Mouse (Mus musculus): ENCODE measurements around the gene Btbd7. TPM values are rescaled to one million over a fixed set of nuclear protein-coding genes. Genes with fewer than 3 reads are reported as not detected.

The Btbd7 gene
- polyA plus RNA-seq, 1 experiment = 6.9 TPM

DNA sequence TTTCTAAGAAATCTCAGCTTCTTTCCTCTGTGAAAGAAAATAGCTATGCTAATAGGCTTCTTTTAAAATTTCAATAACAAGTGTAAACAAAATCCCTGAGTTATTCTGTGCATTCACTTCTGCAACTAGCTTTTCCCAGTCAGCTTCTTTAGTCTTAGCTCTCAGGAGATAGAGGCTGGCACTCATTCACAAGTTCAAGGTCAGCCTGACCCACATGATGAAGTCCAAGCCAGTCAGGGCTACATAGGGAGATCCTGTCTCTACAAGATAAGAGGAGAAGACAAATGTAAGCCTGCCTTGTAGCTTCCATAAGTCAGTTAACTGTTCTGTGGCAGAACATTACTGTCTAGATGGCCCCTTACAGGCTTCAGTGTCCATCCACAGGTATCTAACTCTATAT, 114.6 kb downstream of the Btbd7 start:
- Histone ChIP-seq H3K4me3 (no peak overlapping the region), H3K27me3 (ENCODE audit: control insufficient read depth, insufficient read depth, insufficient read length) (no peaks in the 10 kb centered on the region), H3K79me2 (ENCODE audit: control insufficient read depth, insufficient read depth) (peaks cover 17% of the 10 kb centered on the region), H3K4me2 (ENCODE audit: low read depth) (no peak overlapping the region), H3ac (ENCODE audit: control insufficient read depth, insufficient read length) (no peak overlapping the region), H3K36me3 (ENCODE audit: control insufficient read depth, insufficient read depth) (peaks cover 12% of the 10 kb centered on the region)
- TF ChIP-seq MYOG (IDR thresholded peaks at IDR 0.05; ENCODE audit: control insufficient read depth in 1 of 3, insufficient read depth in 1 of 3, insufficient read length in 2 of 3, low read depth in 2 of 3) (no peak), POLR2AphosphoS2 (IDR thresholded peaks at IDR 0.05; ENCODE audit: insufficient read length, low read depth) (no peak), CEBPB (IDR thresholded peaks at IDR 0.05; ENCODE audit: insufficient read depth, poor library complexity, severe bottlenecking) (no peak), TCF12 (IDR thresholded peaks at IDR 0.05; ENCODE audit: insufficient read depth, poor library complexity, severe bottlenecking) (no peak), POLR2A (IDR thresholded peaks at IDR 0.05; ENCODE audit: insufficient read length, low read depth) (no peak), TCF3 (IDR thresholded peaks at IDR 0.05; ENCODE audit: insufficient read length, low read depth) (no peak), USF1 (IDR thresholded peaks at IDR 0.05; ENCODE audit: low read depth) (no peak), MYOD1 (IDR thresholded peaks at IDR 0.05; ENCODE audit: control insufficient read depth in 1 of 3, insufficient read length in 2 of 3, low read depth in 2 of 3) (no peak), REST (IDR thresholded peaks at IDR 0.05; ENCODE audit: insufficient read depth, insufficient read length) (no peak), MAX (IDR thresholded peaks at IDR 0.05; ENCODE audit: low read depth) (no peak), E2F4 (IDR thresholded peaks at IDR 0.05; ENCODE audit: insufficient read depth) (no peak), SRF (IDR thresholded peaks at IDR 0.05; ENCODE audit: control insufficient read depth, insufficient read length, low read depth) (no peak)

DNA sequence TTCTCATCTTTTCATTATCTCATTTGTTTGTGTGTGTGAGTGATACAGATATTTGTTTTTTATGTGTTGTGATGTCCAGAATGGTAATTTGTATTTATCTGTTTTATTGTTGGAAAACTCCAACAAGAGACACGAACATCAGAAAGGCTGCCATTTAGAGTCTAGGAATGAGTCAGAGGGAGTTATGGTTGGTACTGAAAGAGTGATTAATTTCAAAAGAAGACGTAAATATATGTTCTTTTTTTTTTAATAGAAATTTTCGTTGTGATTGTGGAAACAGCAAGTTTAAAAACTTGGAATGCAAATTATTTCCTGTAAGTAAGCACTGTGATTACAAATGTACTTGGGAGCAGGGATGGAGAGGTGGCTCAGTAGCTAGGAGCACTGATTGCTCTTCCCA, 116.6 kb downstream of the Btbd7 start:
- TF ChIP-seq CEBPB (IDR thresholded peaks at IDR 0.05; ENCODE audit: insufficient read depth, poor library complexity, severe bottlenecking) = no peak
- TF ChIP-seq MYOD1 (IDR thresholded peaks at IDR 0.05; ENCODE audit: control insufficient read depth in 1 of 3, insufficient read length in 2 of 3, low read depth in 2 of 3) = no peak
- no peak for TF ChIP-seq TCF3 (IDR thresholded peaks at IDR 0.05; ENCODE audit: insufficient read length, low read depth)
- TF ChIP-seq TCF12 (IDR thresholded peaks at IDR 0.05; ENCODE audit: insufficient read depth, poor library complexity, severe bottlenecking) = no peak
- TF ChIP-seq REST (IDR thresholded peaks at IDR 0.05; ENCODE audit: insufficient read depth, insufficient read length) = no peak
- TF ChIP-seq POLR2A (IDR thresholded peaks at IDR 0.05; ENCODE audit: insufficient read length, low read depth) = no peak
- no peak for TF ChIP-seq SRF (IDR thresholded peaks at IDR 0.05; ENCODE audit: control insufficient read depth, insufficient read length, low read depth)
- no peak for TF ChIP-seq USF1 (IDR thresholded peaks at IDR 0.05; ENCODE audit: low read depth)
- TF ChIP-seq MYOG (IDR thresholded peaks at IDR 0.05; ENCODE audit: control insufficient read depth in 1 of 3, insufficient read depth in 1 of 3, insufficient read length in 2 of 3, low read depth in 2 of 3) = no peak
- TF ChIP-seq POLR2AphosphoS2 (IDR thresholded peaks at IDR 0.05; ENCODE audit: insufficient read length, low read depth) = no peak
- Histone ChIP-seq H3ac (ENCODE audit: control insufficient read depth, insufficient read length) (no peak overlapping the region), H3K4me2 (ENCODE audit: low read depth) (no peak overlapping the region), H3K79me2 (ENCODE audit: control insufficient read depth, insufficient read depth) (peaks cover 29% of the 10 kb centered on the region), H3K36me3 (ENCODE audit: control insufficient read depth, insufficient read depth) (peaks cover 8% of the 10 kb centered on the region), H3K27me3 (ENCODE audit: control insufficient read depth, insufficient read depth, insufficient read length) (no peaks in the 10 kb centered on the region), H3K4me3 (no peak overlapping the region)

DNA sequence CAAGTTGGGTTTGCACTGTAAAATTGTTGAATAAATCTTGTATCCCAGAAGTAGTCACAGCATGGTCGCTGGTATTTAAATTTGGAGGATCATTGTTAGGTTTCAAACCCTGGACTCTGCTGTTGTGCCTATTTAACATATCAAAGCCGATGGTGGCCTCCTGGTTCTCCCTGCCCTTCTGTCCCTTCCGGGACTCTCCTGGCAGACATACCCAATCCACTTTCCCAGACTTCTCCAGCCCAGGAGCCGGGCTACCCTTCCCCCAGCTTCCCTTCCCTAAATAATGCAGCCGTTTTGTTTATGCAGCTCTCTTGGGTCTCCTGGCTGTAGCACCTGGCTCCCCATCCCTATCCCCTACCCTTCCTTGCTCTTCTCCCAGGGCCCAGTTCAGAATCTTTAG, 119.3 kb downstream of the Btbd7 start:
- Histone ChIP-seq H3K4me3 (peak overlapping the region; percentile 85), H3K27me3 (ENCODE audit: control insufficient read depth, insufficient read depth, insufficient read length) (no peaks in the 10 kb centered on the region), H3K79me2 (ENCODE audit: control insufficient read depth, insufficient read depth) (peaks cover 57% of the 10 kb centered on the region), H3K4me2 (ENCODE audit: low read depth) (peak overlapping the region; percentile 100), H3ac (ENCODE audit: control insufficient read depth, insufficient read length) (peak overlapping the region; percentile 79), H3K36me3 (ENCODE audit: control insufficient read depth, insufficient read depth) (no peaks in the 10 kb centered on the region)
- no peak for TF ChIP-seq CEBPB (IDR thresholded peaks at IDR 0.05; ENCODE audit: insufficient read depth, poor library complexity, severe bottlenecking)
- TF ChIP-seq E2F4 (IDR thresholded peaks at IDR 0.05; ENCODE audit: insufficient read depth) = no peak
- no peak for TF ChIP-seq TCF12 (IDR thresholded peaks at IDR 0.05; ENCODE audit: insufficient read depth, poor library complexity, severe bottlenecking)
- no peak for TF ChIP-seq SRF (IDR thresholded peaks at IDR 0.05; ENCODE audit: control insufficient read depth, insufficient read length, low read depth)
- TF ChIP-seq USF1 (IDR thresholded peaks at IDR 0.05; ENCODE audit: low read depth) = no peak
- TF ChIP-seq TCF3 (IDR thresholded peaks at IDR 0.05; ENCODE audit: insufficient read length, low read depth) = no peak
- no peak for TF ChIP-seq MAX (IDR thresholded peaks at IDR 0.05; ENCODE audit: low read depth)
- no peak for TF ChIP-seq POLR2A (IDR thresholded peaks at IDR 0.05; ENCODE audit: insufficient read length, low read depth)
- no peak for TF ChIP-seq POLR2AphosphoS2 (IDR thresholded peaks at IDR 0.05; ENCODE audit: insufficient read length, low read depth)

DNA sequence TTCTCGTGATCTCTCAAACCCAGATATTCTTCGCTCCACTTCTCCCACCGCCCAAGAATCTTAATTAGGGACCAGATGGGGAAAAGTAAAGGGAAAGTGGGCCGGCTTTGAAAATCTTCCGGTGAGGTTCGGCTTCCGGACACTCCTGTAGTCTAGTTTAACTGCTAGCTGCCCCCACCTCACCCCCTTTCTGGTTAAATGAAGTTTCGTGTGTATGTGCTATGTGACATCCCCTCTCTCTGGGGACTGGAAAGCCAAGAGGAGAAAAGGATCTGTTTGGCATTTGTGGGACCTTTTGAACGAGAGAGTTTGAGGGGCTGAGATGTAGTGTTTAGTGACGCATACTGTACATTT, 119.9 kb downstream of the Btbd7 start, which contains the start of gene Gm20604:
TSS of gene Gm20604 (minus strand) at position 270 of the 354 bp plus-strand sequence.
- H3K27me3 ChIP-seq (ENCODE audit: control insufficient read depth, insufficient read depth, insufficient read length) = no peaks in the 10 kb centered on the region
- peak within 1 kb of the TSS; percentile 100 for H3K4me2 ChIP-seq (ENCODE audit: low read depth)
- peaks cover 62% of the 10 kb centered on the region for H3K79me2 ChIP-seq (ENCODE audit: control insufficient read depth, insufficient read depth)
- H3K36me3 ChIP-seq (ENCODE audit: control insufficient read depth, insufficient read depth) = no peaks in the 10 kb centered on the region
- TF ChIP-seq CEBPB (IDR thresholded peaks at IDR 0.05; ENCODE audit: insufficient read depth, poor library complexity, severe bottlenecking) = no peak
- no peak for TF ChIP-seq USF1 (IDR thresholded peaks at IDR 0.05; ENCODE audit: low read depth)
- TF ChIP-seq TCF3 (IDR thresholded peaks at IDR 0.05; ENCODE audit: insufficient read length, low read depth) = no peak
- TF ChIP-seq MAX (IDR thresholded peaks at IDR 0.05; ENCODE audit: low read depth) = no peak
- TF ChIP-seq MYOD1 (IDR thresholded peaks at IDR 0.05; ENCODE audit: control insufficient read depth in 1 of 3, insufficient read length in 2 of 3, low read depth in 2 of 3) = no peak
- TF ChIP-seq POLR2A (IDR thresholded peaks at IDR 0.05; ENCODE audit: insufficient read length, low read depth) = no peak
- TF ChIP-seq MYOG (IDR thresholded peaks at IDR 0.05; ENCODE audit: control insufficient read depth in 1 of 3, insufficient read depth in 1 of 3, insufficient read length in 2 of 3, low read depth in 2 of 3) = no peak
- no peak for TF ChIP-seq REST (IDR thresholded peaks at IDR 0.05; ENCODE audit: insufficient read depth, insufficient read length)
- no peak for TF ChIP-seq E2F4 (IDR thresholded peaks at IDR 0.05; ENCODE audit: insufficient read depth)
- TF ChIP-seq TCF12 (IDR thresholded peaks at IDR 0.05; ENCODE audit: insufficient read depth, poor library complexity, severe bottlenecking) = no peak
- no peak for TF ChIP-seq SRF (IDR thresholded peaks at IDR 0.05; ENCODE audit: control insufficient read depth, insufficient read length, low read depth)
- TF ChIP-seq POLR2AphosphoS2 (IDR thresholded peaks at IDR 0.05; ENCODE audit: insufficient read length, low read depth) = no peak
- peak within 1 kb of the TSS; percentile 79 for H3ac ChIP-seq (ENCODE audit: control insufficient read depth, insufficient read length)
- peak within 1 kb of the TSS; percentile 85 for H3K4me3 ChIP-seq
